Mouse (Mus musculus) hindbrain, postnatal 0 days (tissue): ENCODE data around the gene Kcnq4. TPM values are rescaled to one million over a fixed set of nuclear protein-coding genes. Genes with fewer than 3 reads are reported as not detected.

Experiments
- ATAC-seq: fragments of 200-750 bp; cut with Nextera tagmentation; 2 replicates; pipeline ENCODE4 v1.8.0; 2017; ENCODE audit warnings: mild to moderate bottlenecking, moderate TSS enrichment, moderate library complexity
- DNase-seq: peaks from one replicate; pipeline ENCODE4 v3.0.0-alpha.2; 2015; ENCODE audit warnings: low spot score
- H3K27ac ChIP-seq: fragments of 300-500 bp; sonication (generic); 2 replicates; pipeline ENCODE4 v1.5.1; 2014; ENCODE audit warnings: mild to moderate bottlenecking
- H3K27me3 ChIP-seq: fragments of 300-500 bp; sonication (generic); 2 replicates; pipeline ENCODE4 v1.6.1; 2014; ENCODE audit warnings: low read length, mixed read lengths; ENCODE audit not compliant: insufficient read depth
- H3K36me3 ChIP-seq: fragments of 300-500 bp; sonication (generic); 2 replicates; pipeline ENCODE4 v1.6.1; 2014; ENCODE audit warnings: low read length, mixed read lengths; ENCODE audit not compliant: insufficient read depth
- H3K4me1 ChIP-seq: fragments of 300-500 bp; sonication (generic); 2 replicates; pipeline ENCODE4 v1.6.1; 2014; ENCODE audit warnings: antibody characterized with exemption, low read length, mixed read lengths; ENCODE audit not compliant: insufficient read depth
- H3K4me2 ChIP-seq: fragments of 300-500 bp; sonication (generic); 2 replicates; pipeline ENCODE4 v1.6.1; 2014; ENCODE audit warnings: low read depth, mild to moderate bottlenecking, low read length, moderate library complexity, mixed read lengths
- H3K4me3 ChIP-seq: fragments of 300-500 bp; sonication (generic); 2 replicates; pipeline ENCODE4 v1.5.1; 2014; ENCODE audit warnings: low read length
- H3K9ac ChIP-seq: fragments of 300-500 bp; sonication (generic); replicated peaks from 2 replicates; pipeline ENCODE4 v1.6.1; 2014; ENCODE audit warnings: mild to moderate bottlenecking, low read length, moderate library complexity, mixed read lengths
- H3K9me3 ChIP-seq: fragments of 300-500 bp; sonication (generic); 2 replicates; pipeline ENCODE4 v1.6.1; 2016; ENCODE audit warnings: low read length, mixed read lengths
- CTCF ChIP-seq: IDR thresholded peaks from 2 replicates; pipeline ENCODE4 v1.5.1; 2016; ENCODE audit warnings: antibody characterized with exemption, control low read depth, low read depth
- WGBS: fragments of 180-500 bp; shearing (Covaris S2); extraction: QIAGEN DNeasy Blood & Tissue Kit; methylation state at CpG from one replicate; pipeline ENCODE4 v1.1.7; 2014; 5-methylcytosine and 5-hydroxymethylcytosine counted together
- polyA plus RNA-seq: library from polyadenylated mRNA; unstranded; fragments of >200 nt; fragmentation: Nextera tagmentation; extraction: Ambion mirVana; gene quantifications from 2 replicates; pipeline ENCODE4 v1.2.1, GENCODE M21; 2015
- total RNA-seq: library from RNA; depleted of rRNA; stranded (reverse); fragments of >200 nt; gene quantifications from 2 replicates; pipeline ENCODE4 v1.2.3, GENCODE M21; 2014; rRNA removed

Gene Kcnq4
- total RNA-seq (12.4 and 13.9 TPM in 2 replicates), polyA plus RNA-seq (4.9 and 5.0 TPM in 2 replicates)

GRCm38 (mm10) chr4:120747941-120748866 lies at the start of gene Kcnq4:
Gene Kcnq4 (minus strand): TSS chr4:120748612.
- Histone ChIP-seq H3K36me3 (no peaks in the 10 kb centered on the region), H3K4me1 (no peaks in the 10 kb centered on the region), H3K4me2 (peak within 1 kb of the TSS; percentile 100), H3K27ac (no peak within 1 kb of the TSS), H3K9ac (peak within 1 kb of the TSS; percentile 65), H3K9me3 (no peaks in the 10 kb centered on the region), H3K27me3 (peaks cover 33% of the 10 kb centered on the region), H3K4me3 (peak within 1 kb of the TSS; percentile 69)
- no peak for TF ChIP-seq CTCF
- DNase-seq = no peak
- no peak for ATAC-seq
- 4% methylated on average over 42 of the region's 42 CpGs for WGBS

GRCm38 (mm10) chr4:120796687-120797086 lies 48.3 kb upstream of the Kcnq4 start:
- WGBS = 89% methylated on average over 2 of the region's 2 CpGs
- ATAC-seq = no peak

DNA sequence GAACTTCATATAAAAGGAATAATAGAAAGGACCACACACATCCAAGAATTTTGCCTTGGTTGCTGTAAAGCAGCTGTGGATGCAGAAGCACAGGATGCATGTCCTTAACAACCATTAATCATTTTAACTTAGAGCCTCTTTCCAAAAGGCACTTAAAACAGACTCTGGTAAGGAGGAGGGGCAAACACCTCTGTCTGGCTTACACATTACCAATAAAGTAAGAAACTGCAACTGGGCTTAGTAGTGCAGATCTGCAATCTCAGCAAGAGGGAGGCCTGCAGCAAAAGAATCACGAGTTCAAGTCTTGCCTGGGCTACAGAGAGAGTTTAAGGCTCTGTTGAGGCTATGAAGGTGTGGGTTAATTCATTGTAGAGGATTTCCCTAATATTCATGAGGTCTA lies 47.2 kb upstream of the Kcnq4 start:
- no peak for DNase-seq
- no peak for TF ChIP-seq CTCF
- Histone ChIP-seq H3K27me3 (no peaks in the 10 kb centered on the region), H3K9ac (no peak overlapping the region), H3K9me3 (no peaks in the 10 kb centered on the region), H3K4me2 (no peak overlapping the region), H3K36me3 (no peaks in the 10 kb centered on the region), H3K4me1 (0 out of 2 replicates have a peak, but pooled peaks cover 2% of the 10 kb centered on the region), H3K27ac (no peak overlapping the region), H3K4me3 (no peak overlapping the region)
- ATAC-seq = no peak
- 98% methylated on average over 1 of the region's 1 CpGs for WGBS

More at GRCm38 (mm10) chr4:120796687-120797086, 48.3 kb upstream of the Kcnq4 start:
- Histone ChIP-seq H3K4me1 (0 out of 2 replicates have a peak, but pooled peaks cover 4% of the 10 kb centered on the region), H3K27ac (no peak overlapping the region), H3K4me2 (no peak overlapping the region), H3K27me3 (no peaks in the 10 kb centered on the region), H3K36me3 (no peaks in the 10 kb centered on the region), H3K9me3 (no peaks in the 10 kb centered on the region), H3K9ac (no peak overlapping the region), H3K4me3 (no peak overlapping the region)
- no peak for DNase-seq
- TF ChIP-seq CTCF = no peak

DNA sequence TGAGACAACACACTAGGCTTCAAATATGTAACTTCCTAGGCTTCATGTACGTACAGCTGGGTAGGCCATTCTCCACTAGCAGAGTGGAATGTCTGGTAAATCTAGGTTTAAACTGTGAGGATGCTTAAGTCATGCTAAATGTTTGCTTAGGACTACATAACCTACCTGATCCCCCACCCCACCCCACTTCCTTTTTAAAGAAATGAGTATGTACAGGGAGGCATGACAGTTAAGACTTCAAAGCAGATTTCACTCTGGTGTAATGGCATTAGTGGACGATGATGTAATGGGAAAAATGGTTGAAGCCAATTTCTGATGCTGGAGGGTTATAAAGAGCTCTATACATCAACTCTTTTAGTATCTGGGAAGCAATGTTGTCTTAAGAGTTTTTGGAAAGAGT lies 44.5 kb upstream of the Kcnq4 start:
- no peak for ATAC-seq
- no peak overlapping the region for H3K9ac ChIP-seq
- no peaks in the 10 kb centered on the region for H3K4me1 ChIP-seq
- no peak for DNase-seq
- peaks cover 7% of the 10 kb centered on the region; the same call in 1 of the 2 replicates for H3K36me3 ChIP-seq
- H3K27me3 ChIP-seq = no peaks in the 10 kb centered on the region
- no peak overlapping the region for H3K4me2 ChIP-seq
- no peak for TF ChIP-seq CTCF
- H3K27ac ChIP-seq = no peak overlapping the region
- 94% methylated on average over 2 of the region's 2 CpGs for WGBS
- no peak overlapping the region for H3K4me3 ChIP-seq
- H3K9me3 ChIP-seq = no peaks in the 10 kb centered on the region

GRCm38 (mm10) chr4:120790027-120790426 lies 41.6 kb upstream of the Kcnq4 start:
- Histone ChIP-seq H3K4me2 (no peak overlapping the region), H3K4me3 (no peak overlapping the region), H3K9ac (no peak overlapping the region), H3K4me1 (no peaks in the 10 kb centered on the region), H3K27ac (no peak overlapping the region), H3K9me3 (no peaks in the 10 kb centered on the region), H3K27me3 (no peaks in the 10 kb centered on the region), H3K36me3 (peaks cover 24% of the 10 kb centered on the region; the same call in 1 of the 2 replicates)
- ATAC-seq (no peak), DNase-seq (no peak)
- WGBS = 88% methylated on average over 4 of the region's 4 CpGs
- no peak for TF ChIP-seq CTCF

DNA sequence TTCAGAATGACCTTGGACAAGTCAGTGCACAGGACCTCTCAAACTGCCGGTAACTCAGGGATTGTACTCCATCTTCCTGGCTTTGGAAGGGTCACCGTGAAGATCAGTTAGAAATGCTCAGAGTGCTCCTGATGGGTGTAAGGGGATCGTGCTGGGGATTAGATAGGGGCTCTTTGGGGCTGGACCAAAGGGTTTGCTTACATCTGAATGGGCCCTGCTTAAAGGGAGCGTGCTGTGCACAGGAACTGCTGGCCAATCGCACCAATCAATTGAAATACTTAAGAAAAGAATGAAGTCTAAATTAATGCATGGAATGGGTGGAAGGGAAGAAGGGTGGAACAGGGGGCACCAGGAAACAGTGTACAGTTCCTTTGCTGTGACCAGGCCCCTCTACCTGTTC lies 7.4 kb upstream of the Kcnq4 start:
- Histone ChIP-seq H3K4me2 (no peak overlapping the region), H3K27me3 (no peaks in the 10 kb centered on the region), H3K36me3 (peaks cover 29% of the 10 kb centered on the region), H3K27ac (no peak overlapping the region), H3K9me3 (no peaks in the 10 kb centered on the region), H3K4me1 (no peaks in the 10 kb centered on the region), H3K4me3 (no peak overlapping the region), H3K9ac (no peak overlapping the region)
- 48% methylated on average over 5 of the region's 5 CpGs for WGBS
- no peak for TF ChIP-seq CTCF
- DNase-seq (no peak), ATAC-seq (no peak)

DNA sequence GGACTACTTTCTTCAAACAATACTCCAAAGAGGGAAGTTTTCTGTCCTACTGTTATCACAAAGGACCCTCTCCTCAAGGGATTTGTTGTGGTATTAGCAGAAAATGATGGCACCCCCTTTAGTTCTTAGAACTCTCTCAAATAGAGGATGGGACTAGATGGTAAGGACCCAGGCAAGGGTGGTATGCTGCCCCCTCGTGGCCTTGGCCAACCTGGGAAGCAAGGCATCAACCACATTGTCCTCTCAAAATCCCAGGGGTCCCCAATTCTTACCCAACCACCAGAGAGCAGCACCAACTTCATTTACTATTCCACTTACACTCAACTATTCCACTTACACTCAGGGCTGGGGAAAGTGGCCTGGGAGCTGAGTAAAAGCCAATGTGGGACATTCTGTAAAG lies 6.9 kb upstream of the Kcnq4 start:
- Histone ChIP-seq H3K4me2 (no peak overlapping the region), H3K9me3 (no peaks in the 10 kb centered on the region), H3K4me1 (no peaks in the 10 kb centered on the region), H3K27me3 (0 out of 2 replicates have a peak, but pooled peaks cover under 1% of the 10 kb centered on the region), H3K36me3 (peaks cover 27% of the 10 kb centered on the region), H3K27ac (no peak overlapping the region), H3K9ac (no peak overlapping the region), H3K4me3 (no peak overlapping the region)
- 0% methylated on average over 1 of the region's 1 CpGs for WGBS
- DNase-seq (peak; percentile 83), ATAC-seq (peak; percentile 80)
- TF ChIP-seq CTCF = peak; percentile 88
